Mouse (Mus musculus): ENCODE data around the gene Tent4a. TPM values are rescaled to one million over a fixed set of nuclear protein-coding genes. Genes with fewer than 3 reads are reported as not detected.

Gene Tent4a
- total RNA-seq, 2 experiments from 2014 or later = 19.0 to 21.9 TPM

DNA sequence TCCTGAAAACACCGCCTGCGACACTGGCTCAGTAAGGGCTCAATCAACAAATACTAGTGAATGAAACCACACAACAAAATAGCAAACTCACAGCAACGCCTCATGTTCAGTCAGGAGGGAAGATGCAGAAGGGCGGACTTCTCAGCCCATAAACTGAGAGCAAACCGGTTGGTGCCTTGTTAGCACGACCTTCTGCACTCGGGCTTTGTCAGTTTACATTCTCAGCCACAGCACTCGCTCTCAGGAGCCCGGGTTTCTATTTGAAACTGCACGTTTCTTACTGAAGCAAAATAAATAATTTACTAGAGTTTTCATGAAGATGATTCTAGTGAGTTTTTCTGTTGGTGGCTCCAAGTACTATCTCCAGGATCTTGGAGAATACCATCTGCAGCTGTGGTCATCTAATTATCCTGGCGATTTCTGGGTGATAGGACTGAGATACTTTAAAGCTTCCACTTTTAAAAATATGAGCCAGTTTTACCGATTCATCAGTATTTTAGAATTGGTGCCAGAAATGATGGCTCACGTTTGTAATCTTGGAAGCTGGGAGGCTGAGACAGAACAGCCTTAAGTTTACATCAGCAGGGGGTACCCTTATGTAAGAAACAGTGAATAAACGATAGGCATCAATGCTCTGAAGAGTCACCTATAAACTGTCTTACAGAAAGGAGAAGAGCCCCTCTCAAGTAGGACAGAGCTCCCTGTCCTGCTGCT, 10.8 kb downstream of the Tent4a start:
- no peak for DNase-seq (ENCODE audit: low spot score in 2 of 2)

DNA sequence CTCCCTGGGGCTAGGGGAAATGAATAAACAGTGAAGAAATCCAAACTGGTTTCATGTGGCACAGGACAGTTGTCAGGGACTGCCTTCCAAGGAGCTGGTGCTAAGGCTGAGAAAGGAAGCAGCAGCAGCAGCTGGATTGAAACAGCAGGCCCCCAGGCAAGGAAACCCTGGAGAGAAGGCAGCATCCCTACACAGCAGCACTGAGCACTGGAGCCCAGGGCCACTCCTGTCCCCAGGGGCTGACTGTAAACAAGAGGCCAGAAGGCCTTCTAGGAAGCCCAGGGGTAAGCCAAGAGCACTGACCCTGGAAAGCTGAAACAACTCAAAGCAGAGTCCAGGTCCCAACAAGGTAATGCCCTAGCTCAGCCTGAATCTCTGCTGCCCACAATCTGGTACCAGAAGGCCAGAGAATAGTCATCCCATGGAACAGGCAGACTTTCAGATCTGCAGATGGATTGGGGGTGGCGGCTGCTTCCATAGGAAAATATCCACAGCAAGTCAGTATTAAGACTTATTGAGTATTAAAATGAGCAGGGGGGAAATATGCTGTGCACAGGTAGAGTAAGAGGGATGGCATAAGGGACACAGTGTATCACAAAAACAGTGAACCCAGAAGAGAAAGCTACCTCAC, 12.1 kb downstream of the Tent4a start:
- no peak for DNase-seq (ENCODE audit: low spot score in 2 of 2)

DNA sequence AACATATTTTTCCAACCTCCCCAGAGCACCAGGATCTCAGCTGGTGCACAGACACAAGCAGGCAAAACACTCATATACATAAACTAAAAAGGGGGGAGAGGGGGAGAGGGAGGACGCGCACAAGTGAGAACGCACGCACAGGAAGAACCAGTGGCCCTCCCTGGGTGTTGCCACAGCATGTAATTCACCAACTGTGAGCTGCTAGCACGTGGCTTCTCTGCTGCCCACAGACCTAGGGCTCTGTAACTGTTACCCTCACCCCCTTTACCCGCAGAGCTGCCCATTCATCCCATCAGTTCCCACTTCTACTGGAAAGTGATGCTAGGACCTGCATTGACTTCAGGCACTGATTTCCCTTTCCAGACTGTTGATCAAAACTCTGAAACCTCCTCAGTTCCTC, 15.3 kb downstream of the Tent4a start:
- DNase-seq (ENCODE audit: low spot score in 2 of 2) = no peak

DNA sequence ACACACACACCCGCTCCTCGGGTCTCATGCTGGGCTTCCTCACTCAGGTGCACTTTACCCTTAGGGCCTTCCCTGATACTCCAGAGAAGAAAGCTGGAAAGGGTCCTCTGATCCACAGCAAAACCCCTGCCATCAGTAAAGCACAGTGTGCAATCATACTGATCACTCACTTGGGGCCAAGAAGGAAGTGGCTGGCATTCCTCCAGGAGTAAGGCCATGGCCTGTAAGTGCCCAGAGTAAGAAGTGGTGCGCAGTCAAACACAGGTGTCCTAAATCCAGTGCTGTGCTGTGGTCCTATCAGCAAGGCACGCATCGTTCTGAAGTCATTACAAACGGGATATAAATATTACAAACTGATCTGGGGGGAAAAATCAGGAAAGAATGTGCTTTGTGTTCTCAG, 17.0 kb downstream of the Tent4a start:
- DNase-seq (ENCODE audit: low spot score in 2 of 2) = no peak

DNA sequence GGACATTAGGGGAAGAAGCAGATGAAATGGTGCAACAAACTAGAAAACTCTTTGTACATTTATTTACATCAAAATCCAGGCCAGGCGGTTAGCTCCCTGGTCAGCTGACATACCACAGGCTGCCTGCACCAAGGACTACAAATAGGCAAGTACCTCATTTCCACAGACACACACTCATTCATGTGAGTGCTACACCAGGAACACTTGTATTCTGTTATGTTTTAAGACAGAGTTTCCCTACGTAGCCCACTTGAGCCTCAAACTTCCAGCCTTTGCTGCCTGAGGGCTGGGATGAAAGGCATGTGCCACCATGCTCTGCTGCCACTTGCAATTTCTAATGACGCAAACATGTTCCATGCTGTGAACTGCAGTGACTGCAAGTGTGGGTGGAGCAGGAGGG, 19.3 kb downstream of the Tent4a start:
- no peak for DNase-seq (ENCODE audit: low spot score in 2 of 2)

DNA sequence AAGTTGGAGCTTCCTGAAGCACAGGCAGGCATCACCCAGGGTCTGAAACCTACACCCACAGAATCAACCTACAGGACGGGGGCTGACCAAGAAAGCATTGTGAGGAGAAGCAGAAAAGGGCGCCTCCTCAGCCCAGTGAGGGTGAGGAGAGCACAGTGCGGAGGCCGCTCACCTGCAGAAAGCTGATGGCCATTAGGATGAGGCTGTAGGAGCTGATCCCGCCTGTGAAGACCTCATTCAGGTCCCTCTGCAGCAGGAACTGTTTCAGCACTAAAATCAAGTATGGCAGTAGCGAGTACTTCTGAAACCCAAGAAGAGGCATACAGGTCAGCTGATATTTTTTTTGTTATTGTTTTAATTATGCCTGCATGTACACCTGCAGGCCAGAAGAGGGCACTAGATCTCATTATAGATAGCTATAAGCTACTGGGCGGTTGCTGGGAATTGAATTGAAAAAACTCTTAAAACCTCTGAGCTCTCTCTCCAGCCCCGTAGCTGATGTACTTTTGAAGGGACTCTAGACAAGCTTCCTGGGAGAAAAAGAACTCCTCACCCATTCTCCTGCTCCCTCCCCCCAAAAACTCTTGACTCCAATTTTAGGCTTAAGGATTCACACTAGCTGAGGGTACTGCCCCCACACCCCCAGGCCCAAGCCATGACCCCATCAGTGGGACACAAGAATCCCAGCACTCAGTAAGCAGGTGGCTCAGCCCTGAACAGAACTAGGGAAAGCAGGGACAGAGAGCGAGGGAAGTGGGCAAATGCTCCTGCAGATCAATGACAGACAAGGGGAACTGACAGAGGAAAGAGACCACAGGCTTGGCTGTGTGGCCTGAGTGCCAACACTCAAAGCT, 24.8 kb downstream of the Tent4a start:
- DNase-seq (ENCODE audit: low spot score in 2 of 2) = no peak

DNA sequence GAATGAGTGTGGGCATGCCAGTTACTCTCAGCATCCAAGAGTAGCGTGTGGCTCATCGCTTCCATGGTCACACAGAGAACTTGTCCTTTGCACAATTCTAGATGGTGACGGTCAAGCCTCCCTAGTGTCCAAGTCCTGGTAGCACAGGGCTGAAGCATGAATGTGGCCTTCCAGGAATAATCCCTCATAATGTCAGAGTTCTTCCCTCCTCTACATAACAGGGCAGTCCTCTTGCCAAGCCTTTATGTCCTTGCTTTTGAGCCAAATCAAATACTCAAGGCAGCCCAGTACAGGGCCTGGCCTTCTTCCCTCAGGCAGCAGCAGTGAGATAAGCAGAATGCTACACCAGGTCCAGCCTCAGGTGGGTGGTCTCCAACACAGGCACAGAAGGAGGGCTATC, 26.8 kb downstream of the Tent4a start:
- no peak for DNase-seq (ENCODE audit: low spot score in 2 of 2)

DNA sequence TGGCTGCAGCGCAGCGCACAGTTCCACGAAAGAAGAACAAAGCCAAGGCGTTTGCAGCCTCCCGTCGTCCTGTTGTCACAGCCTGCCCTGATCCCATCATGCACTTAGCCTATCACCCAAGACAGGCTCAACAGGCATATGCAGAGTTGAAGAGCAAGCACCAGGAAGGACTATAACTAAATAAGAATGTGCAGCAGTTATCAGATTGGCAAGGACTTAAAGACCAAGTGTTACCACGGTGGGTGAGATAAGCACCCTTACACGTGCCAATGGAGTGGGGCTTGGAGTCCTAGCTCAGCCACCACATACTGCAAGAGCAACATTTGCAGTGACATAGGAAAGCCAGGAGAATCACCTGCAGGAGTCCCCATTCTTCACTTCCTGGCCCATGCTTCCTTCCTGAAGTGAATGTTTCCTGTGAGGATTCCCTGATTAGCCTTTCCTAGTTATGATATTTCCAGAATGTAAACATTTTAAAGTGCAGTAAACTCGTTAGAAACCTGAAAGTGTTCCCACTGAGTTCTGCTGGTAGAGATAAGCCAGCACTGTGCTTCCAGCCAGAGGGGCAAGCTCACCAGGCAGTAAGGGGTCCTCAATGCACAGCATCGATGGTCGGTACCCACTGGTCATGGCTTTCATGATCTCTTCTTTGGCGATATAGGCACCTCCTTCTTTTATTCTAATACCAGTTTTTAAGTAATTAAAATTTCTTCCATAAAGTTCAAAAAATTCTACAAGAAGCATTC, 27.9 kb downstream of the Tent4a start:
- DNase-seq (ENCODE audit: low spot score in 2 of 2) = no peak

DNA sequence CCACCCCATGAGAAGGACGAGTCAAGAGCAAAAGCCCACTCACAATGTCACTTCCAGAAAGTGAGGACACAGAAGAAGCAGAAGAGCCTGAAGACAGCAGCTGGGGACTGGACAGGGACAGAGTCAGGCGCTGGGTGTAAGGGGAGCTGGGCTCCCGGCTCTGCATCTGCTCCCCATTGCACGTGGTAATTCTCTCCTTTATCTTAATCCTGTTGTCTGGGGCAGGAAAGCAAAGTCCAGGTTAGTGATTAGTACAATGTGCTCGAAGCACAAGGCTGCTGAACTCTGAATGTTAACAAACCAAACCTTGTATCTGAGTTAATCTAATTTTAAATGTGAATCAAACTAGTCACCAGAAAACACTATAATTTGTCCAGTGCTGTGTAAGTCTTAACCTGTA, 31.6 kb downstream of the Tent4a start:
- no peak for DNase-seq (ENCODE audit: low spot score in 2 of 2)

DNA sequence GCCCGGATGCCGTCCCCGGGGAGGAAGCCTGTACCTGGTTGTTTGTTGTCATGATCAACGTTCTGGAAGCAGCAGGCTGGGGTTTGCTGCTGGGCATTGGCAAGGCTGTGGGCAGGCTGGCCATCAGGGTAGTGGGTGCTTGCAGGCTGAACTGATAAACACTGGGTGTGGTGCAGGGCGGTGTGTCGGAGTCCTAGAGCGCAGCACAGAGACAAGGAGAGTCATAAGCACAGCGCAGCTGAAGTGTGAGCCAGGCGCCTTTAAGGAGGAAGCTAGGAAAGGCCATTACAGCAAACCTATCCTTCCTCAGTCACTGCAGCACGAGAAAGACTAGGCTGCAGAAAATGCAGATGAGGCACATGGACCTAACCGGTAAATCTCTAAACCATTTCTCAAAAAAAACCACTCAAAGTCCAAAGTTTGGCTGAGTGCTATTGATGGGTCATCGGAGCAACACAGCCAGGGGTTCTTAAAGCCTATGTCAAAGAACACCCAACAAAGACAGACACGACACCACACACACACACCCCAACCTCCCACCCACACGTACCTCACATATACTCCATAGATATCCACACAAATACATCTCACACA, 32.2 kb downstream of the Tent4a start:
- no peak for DNase-seq (ENCODE audit: low spot score in 2 of 2)

DNA sequence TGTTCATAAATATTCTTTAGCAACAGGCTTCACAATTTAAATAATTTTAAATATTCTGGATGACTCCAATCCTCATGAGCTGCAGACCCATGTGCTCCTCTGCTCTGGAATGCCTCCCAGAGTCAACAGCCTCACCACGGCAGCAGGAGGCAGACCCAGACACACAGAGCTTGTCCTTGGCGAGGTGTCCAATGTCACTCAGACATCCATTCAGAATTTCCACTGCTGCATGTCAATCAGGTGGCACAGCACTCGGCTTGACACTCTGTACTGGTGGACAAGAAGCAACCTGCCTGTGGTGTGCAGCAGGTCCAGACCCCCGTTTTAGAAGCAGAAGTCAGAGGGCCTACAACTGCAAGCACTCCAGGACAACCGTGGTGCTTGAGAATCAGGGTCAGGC, 36.1 kb downstream of the Tent4a start:
- no peak for DNase-seq (ENCODE audit: low spot score in 2 of 2)

DNA sequence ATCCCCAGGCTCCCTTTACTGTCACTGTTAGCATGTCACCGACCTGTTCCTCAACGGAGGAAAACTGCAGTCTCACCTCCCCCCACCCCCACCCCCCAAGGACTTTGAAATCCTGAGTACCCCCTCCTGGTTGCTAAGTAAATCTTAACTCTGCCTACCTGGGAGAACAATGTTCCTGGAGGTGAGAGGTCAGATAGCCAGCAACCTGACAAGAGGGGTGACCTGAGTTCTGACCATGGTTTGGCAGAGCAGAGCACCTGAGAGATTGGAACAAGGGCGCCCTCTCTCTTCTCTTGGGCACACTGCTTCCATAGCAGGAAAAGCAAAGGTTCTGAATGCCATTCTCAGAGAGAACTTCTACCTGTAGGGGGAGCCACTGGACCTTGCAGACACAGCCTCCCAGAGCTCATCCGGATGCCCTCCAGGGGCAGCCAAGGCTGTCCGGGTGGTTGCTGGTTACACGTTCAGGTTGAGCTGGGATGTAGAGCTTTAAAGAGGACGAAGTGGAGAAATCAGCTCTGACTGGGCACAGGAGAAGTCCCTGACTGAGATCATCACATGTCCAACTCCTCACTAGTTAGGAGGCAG, 41.4 kb downstream of the Tent4a start:
- peak in 1 of 2 experiments; percentile 35 for DNase-seq (ENCODE audit: low spot score in 2 of 2)

DNA sequence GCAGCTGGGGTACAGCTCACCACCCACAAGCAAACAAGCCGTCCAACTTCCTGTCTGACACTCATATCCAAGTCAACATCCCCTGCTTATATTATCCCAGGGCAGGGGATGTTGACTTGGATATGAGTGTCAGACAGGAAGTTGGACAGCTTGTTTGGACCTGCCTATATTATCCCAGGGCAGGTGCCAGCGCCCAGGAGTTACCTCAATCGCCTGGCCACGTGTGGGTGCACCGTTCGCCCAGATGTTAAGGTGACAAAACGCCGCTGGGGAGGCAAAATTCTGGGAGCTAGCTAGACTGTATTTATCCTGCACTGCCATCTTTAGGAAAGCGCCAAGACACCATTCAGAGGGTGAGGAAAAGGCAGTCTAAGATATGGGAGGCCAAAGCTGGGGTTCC, 44.6 kb downstream of the Tent4a start:
- DNase-seq (ENCODE audit: low spot score in 2 of 2) = no peak

DNA sequence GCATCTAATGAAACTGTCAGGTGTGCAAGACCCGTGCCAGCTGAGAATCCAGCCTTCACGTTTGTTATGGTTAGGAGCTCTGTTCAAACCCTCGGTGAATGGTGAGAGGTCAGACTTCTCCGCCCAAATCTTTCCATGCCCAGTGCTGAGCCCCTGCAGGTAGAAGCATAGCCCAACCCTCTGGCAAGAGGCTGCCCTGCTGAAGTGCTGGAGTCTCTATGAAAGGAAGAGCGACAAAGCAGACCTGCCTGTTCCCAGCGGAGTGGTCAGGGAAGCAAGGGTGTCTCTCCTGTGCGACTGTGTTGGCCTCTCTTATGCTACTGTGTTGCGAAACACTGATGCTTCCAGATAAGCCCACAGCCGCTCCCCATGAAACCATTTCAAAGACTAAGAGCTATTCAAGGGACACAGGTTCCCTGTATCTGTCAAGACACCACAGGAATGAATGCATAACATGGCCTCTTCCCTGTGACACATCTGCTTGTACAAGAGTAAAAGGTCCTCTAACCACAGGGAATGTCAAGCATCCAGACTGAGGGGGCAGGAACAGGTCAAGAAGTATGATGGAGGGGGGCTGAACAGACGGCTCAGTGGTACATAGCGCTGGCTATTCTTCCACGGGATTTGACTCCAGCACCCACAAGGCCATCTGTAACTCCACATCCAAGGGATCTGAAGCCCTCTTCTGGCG, 45.7 kb downstream of the Tent4a start:
- no peak for DNase-seq (ENCODE audit: low spot score in 2 of 2)

DNA sequence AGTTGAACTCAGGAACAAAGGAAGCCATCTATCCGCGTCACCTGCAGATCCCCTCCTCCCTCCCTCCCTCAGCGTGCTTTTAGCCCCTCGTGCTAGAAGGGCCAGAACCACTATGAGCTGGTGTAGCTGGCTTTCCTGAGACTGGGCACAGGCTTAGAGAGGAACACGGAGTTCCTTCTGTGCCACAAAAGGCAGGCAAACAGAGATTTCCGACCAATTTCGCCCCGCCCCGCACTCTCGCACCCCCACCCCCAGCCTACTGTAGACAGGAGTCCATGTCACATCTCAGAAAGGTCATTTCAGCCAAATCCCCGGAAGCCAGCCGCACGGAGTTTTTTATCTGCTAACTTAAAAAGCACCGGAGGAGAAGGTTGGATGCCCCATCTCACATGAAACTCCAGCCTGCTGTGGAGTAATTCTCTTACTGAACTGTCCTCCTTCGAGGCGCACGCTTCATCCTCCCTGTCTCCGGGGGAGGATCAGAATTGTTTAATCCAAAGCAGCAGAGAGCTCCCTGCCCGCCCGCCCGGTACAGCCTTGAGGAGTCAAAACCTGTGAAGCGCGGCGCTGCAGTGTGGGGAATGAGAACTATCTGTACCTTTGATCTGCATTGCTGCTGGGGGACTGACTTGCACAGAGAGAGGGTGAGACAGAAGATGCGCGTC, 46.7 kb downstream of the Tent4a start:
- no peak for DNase-seq (ENCODE audit: low spot score in 2 of 2)

DNA sequence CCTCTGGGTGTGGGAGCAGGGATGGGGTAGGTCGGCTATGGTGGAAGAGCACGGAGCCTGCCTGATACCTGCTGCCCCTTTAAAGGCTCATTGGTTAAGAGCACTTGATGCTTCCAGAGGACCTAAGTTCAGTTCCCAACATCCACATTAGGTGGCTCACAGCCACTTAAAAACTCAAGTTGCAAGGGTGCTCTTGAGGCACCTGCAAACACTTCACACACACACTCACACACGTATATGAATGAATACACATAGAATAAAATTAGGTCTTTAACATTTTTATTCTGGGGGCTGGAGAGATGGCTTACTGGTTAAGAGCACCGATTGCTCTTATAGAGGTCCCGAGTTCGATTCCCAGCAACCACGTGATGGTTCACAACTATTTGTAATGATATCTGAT, 47.3 kb downstream of the Tent4a start:
- DNase-seq (ENCODE audit: low spot score in 2 of 2) = no peak

DNA sequence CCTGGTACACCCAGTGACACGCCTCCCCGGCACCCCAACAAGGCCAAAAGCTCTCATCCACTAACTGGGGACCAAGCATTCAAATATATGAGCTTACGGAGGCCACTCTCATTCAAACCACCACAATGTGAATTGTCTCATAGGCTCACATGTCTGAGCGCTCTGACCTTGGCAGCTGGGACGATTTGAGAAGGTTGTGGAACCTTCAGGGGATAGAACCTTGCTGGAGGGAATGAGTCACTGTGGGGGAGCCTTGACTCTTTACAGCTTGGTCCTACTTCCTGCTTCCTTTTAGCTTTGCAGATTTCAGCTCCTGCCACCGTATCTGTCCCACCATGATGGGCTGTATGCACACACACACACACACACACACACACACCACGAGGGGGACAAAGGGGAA, 48.6 kb downstream of the Tent4a start:
- DNase-seq (ENCODE audit: low spot score in 2 of 2) = no peak

DNA sequence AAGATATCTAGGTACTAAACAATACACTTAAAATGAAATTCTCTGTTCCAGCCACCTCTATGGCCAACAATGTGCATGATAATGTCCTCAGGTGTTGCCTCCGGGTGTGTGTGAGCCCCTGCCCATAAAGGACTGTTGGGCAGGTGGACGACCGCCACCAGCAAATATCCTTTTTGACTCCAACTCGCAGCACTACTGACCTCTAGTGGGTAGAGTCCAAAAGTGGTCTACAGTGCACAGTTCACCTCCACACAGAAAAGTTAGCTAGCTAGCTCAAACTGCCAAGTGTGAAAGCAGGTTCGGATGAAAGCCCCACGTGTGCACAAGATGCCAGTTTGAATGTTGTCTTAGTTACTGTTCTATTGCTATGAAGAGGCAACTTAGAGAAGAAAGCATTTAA, 49.1 kb downstream of the Tent4a start:
- no peak for DNase-seq (ENCODE audit: low spot score in 2 of 2)

DNA sequence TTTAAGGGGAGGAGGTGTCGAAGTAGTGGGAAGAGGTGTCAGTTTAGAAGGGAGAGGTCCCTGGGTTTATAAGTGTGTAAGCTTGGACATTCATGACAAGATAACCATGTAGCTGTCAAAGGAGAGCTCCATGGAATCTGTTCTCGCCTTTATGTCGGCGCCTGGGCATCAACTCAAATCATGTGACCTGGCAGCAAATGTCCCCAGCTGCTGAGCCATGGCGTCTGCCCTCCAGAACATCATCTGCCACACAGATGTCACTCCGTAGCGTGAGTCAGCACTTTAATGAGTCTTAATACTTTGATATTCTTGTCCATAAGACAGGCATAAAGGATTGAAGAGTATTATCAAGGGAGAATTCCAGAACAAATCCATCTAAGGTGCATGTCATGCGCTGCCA, 51.7 kb downstream of the Tent4a start:
- peak in 1 of 2 experiments; percentile 51 for DNase-seq (ENCODE audit: low spot score in 2 of 2)

Data from gastrocnemius, postnatal 4 days (tissue).